Mouse (Mus musculus) megakaryocyte progenitor cell, adult 5-6 weeks (primary cell): ENCODE measurements around the gene Rasgrp2. TPM values are rescaled to one million over a fixed set of nuclear protein-coding genes. Genes with fewer than 3 reads are reported as not detected.

ENCODE experiments used
- total RNA-seq, 2 experiments: library from RNA; stranded (forward) in 1 of 2; stranded (reverse) in 1 of 2; fragments of 157-497, 149-512 nt in 1 of 2; fragments of 200-1000 nt in 1 of 2; gene quantifications; 2 replicates each; pipeline versions ENCODE4 v1.2.3 to v1.2.4; 2015 to 2017

Rasgrp2 gene
- total RNA-seq, 2 experiments from 2014 or later: 223 to 290 TPM

Other genes starting within 250 kb of the Rasgrp2 start
- gene Majin, start 215.0 kb upstream of the Rasgrp2 start, total RNA-seq (2015): not detected in 2 replicates
- gene Majin, start 215.0 kb upstream of the Rasgrp2 start, total RNA-seq (2017): not detected in 2 replicates
- gene Gpha2, start 173.0 kb upstream of the Rasgrp2 start, total RNA-seq (2015): not detected in 2 replicates
- gene Gpha2, start 173.0 kb upstream of the Rasgrp2 start, total RNA-seq (2017): not detected in 2 replicates
- gene Ppp2r5b, start 163.5 kb upstream of the Rasgrp2 start, total RNA-seq (2015): 2.8 TPM in 2 replicates
- gene Ppp2r5b, start 163.5 kb upstream of the Rasgrp2 start, total RNA-seq (2017): 2.3 and 3.1 TPM in 2 replicates
- gene Atg2a, start 157.7 kb upstream of the Rasgrp2 start, total RNA-seq (2015): 9.2 and 9.4 TPM in 2 replicates
- gene Atg2a, start 157.7 kb upstream of the Rasgrp2 start, total RNA-seq (2017): 6.4 and 8.1 TPM in 2 replicates
- gene Ehd1, start 122.6 kb upstream of the Rasgrp2 start, total RNA-seq (2015): 11.8 and 14.4 TPM in 2 replicates
- gene Ehd1, start 122.6 kb upstream of the Rasgrp2 start, total RNA-seq (2017): 39.4 and 40.9 TPM in 2 replicates
- 1.3 and 2.0 TPM in 2 replicates for gene Cdc42bpg, start 92.9 kb upstream of the Rasgrp2 start, total RNA-seq (2015)
- gene Cdc42bpg, start 92.9 kb upstream of the Rasgrp2 start, total RNA-seq (2017): 3.2 and 3.5 TPM in 2 replicates
- 22.9 and 23.6 TPM in 2 replicates for gene Men1, start 64.4 kb upstream of the Rasgrp2 start, total RNA-seq (2015)
- gene Men1, start 64.4 kb upstream of the Rasgrp2 start, total RNA-seq (2017): 27.2 and 27.9 TPM in 2 replicates
- 15.8 and 16.3 TPM in 2 replicates for gene Map4k2, start 58.2 kb upstream of the Rasgrp2 start, total RNA-seq (2015)
- 30.5 and 45.4 TPM in 2 replicates for gene Map4k2, start 58.2 kb upstream of the Rasgrp2 start, total RNA-seq (2017)
- gene Sf1, start 35.6 kb upstream of the Rasgrp2 start, total RNA-seq (2015): 268 and 287 TPM in 2 replicates
- 156 and 192 TPM in 2 replicates for gene Sf1, start 35.6 kb upstream of the Rasgrp2 start, total RNA-seq (2017)
- 0.30 and 1.5 TPM in 2 replicates for gene Pygm, start 14.9 kb upstream of the Rasgrp2 start, total RNA-seq (2015)
- 0.47 TPM in 1 of 2 replicates, not detected in the other for gene Pygm, start 14.9 kb upstream of the Rasgrp2 start, total RNA-seq (2017)
- not detected in 2 replicates for gene Nrxn2, start 19.4 kb downstream of the Rasgrp2 start, total RNA-seq (2015)
- gene Nrxn2, start 19.4 kb downstream of the Rasgrp2 start, total RNA-seq (2017): not detected in 2 replicates
- gene Slc22a12, start 143.7 kb downstream of the Rasgrp2 start, total RNA-seq (2015): not detected in 2 replicates
- gene Slc22a12, start 143.7 kb downstream of the Rasgrp2 start, total RNA-seq (2017): not detected in 2 replicates